In genomic region chr6:144917128-144917527, GRCm38 (mm10) we compare ENCODE assay signal across 10 mouse cellular contexts.
DNase-seq lines count a peak whose midpoint lies in the region; ATAC-seq and TF ChIP-seq lines count a peak whose summit lies in the region.
"Had no signal": no experiment of that assay in that cellular context is flagged by ENCODE, and none has a peak within 500 bp of the region (broad histone marks: within the 10 kb centered on the region; RNA-seq: fewer than 3 reads in every experiment).

No protein-coding gene starts in this region.

- H3K27me3 ChIP-seq in kidney, embryonic 16.5 days (ENCODE audit: insufficient read depth, low read length) = no peaks in the 10 kb centered on the region
- H3K27me3 ChIP-seq in heart, embryonic 13.5 days (replicated peaks) = no peaks in the 10 kb centered on the region
- no peaks in the 10 kb centered on the region for H3K27me3 ChIP-seq in liver, embryonic 15.5 days
- no peaks in the 10 kb centered on the region for H3K27me3 ChIP-seq in stomach, embryonic 14.5 days (ENCODE audit: control insufficient read depth, insufficient read depth, low read length)
- no peaks in the 10 kb centered on the region for H3K27me3 ChIP-seq in limb, embryonic 10.5 days (ENCODE audit: low read depth, poor library complexity, severe bottlenecking)
- H3K27me3 ChIP-seq: forebrain, embryonic 13.5 days had no signal

- no peak overlapping the region for H3K4me3 ChIP-seq in kidney, embryonic 16.5 days (ENCODE audit: low read length)
- H3K4me3 ChIP-seq in heart, embryonic 13.5 days = no peak overlapping the region
- no peak overlapping the region for H3K4me3 ChIP-seq in liver, embryonic 15.5 days (replicated peaks)
- H3K4me3 ChIP-seq in stomach, embryonic 14.5 days (ENCODE audit: low read depth, low read length) = no peak overlapping the region
- no peak overlapping the region for H3K4me3 ChIP-seq in layer of hippocampus, adult 2 months
- no peak overlapping the region for H3K4me3 ChIP-seq in limb, embryonic 10.5 days
- H3K4me3 ChIP-seq: forebrain, embryonic 13.5 days had no signal

- H3K4me1 ChIP-seq in kidney, embryonic 16.5 days (ENCODE audit: insufficient read depth, low read length) = peaks cover 4% of the 10 kb centered on the region; the same call in 1 of the 2 replicates
- peaks cover 20% of the 10 kb centered on the region for H3K4me1 ChIP-seq in heart, embryonic 13.5 days
- H3K4me1 ChIP-seq in liver, embryonic 15.5 days (replicated peaks) = peaks cover 8% of the 10 kb centered on the region
- H3K4me1 ChIP-seq in stomach, embryonic 14.5 days (ENCODE audit: control insufficient read depth, insufficient read depth, low read length) = no peaks in the 10 kb centered on the region
- peaks cover 16% of the 10 kb centered on the region for H3K4me1 ChIP-seq in limb, embryonic 10.5 days
- H3K4me1 ChIP-seq: forebrain, embryonic 13.5 days had no signal

- H3K9ac ChIP-seq in kidney, embryonic 16.5 days (replicated peaks; ENCODE audit: low read length) = no peak overlapping the region
- H3K9ac ChIP-seq in heart, embryonic 13.5 days = no peak overlapping the region
- H3K9ac ChIP-seq in liver, embryonic 15.5 days = no peak overlapping the region
- no peak overlapping the region for H3K9ac ChIP-seq in stomach, embryonic 14.5 days (replicated peaks; ENCODE audit: low read depth, low read length)
- H3K9ac ChIP-seq: forebrain, embryonic 13.5 days had no signal

- no peaks in the 10 kb centered on the region for H3K9me3 ChIP-seq in kidney, embryonic 16.5 days (ENCODE audit: low read length)
- no peaks in the 10 kb centered on the region for H3K9me3 ChIP-seq in heart, embryonic 13.5 days
- H3K9me3 ChIP-seq in liver, embryonic 15.5 days (replicated peaks) = no peaks in the 10 kb centered on the region
- H3K9me3 ChIP-seq in stomach, embryonic 14.5 days (ENCODE audit: control insufficient read depth, low read depth, low read length) = no peaks in the 10 kb centered on the region
- no peaks in the 10 kb centered on the region for H3K9me3 ChIP-seq in limb, embryonic 10.5 days (replicated peaks)
- H3K9me3 ChIP-seq: forebrain, embryonic 13.5 days had no signal

- no peak overlapping the region for H3K27ac ChIP-seq in kidney, embryonic 16.5 days (ENCODE audit: low read length)
- peak overlapping the region; percentile 66; the same call in 1 of the 2 replicates for H3K27ac ChIP-seq in heart, embryonic 13.5 days (replicated peaks)
- no peak overlapping the region for H3K27ac ChIP-seq in liver, embryonic 15.5 days (replicated peaks)
- H3K27ac ChIP-seq in stomach, embryonic 14.5 days (ENCODE audit: low read length) = no peak overlapping the region
- H3K27ac ChIP-seq in layer of hippocampus, adult 2 months = no peak overlapping the region
- H3K27ac ChIP-seq in limb, embryonic 10.5 days = no peak overlapping the region
- H3K27ac ChIP-seq: forebrain, embryonic 13.5 days had no signal

- whole genome bisulfite sequencing in kidney, embryonic 16.5 days = 11% methylated on average over 8 of the region's 8 CpGs
- WGBS in heart, embryonic 13.5 days = 10% methylated on average over 8 of the region's 8 CpGs
- WGBS in liver, embryonic 15.5 days (ENCODE audit: insufficient replicate concordance) = 14% methylated on average over 8 of the region's 8 CpGs
- WGBS in stomach, embryonic 14.5 days = 18% methylated on average over 8 of the region's 8 CpGs
- 52% methylated on average over 8 of the region's 8 CpGs for WGBS in limb, embryonic 10.5 days

- no peak for TF ChIP-seq CTCF in layer of hippocampus, adult 2 months (conservative IDR thresholded peaks at IDR 0.05)

- ATAC-seq in kidney, embryonic 16.5 days (ENCODE audit: low FRiP score, low TSS enrichment) = peak; percentile 79
- ATAC-seq in heart, embryonic 13.5 days (ENCODE audit: extremely low read depth, insufficient number of reproducible peaks, low FRiP score, low TSS enrichment) = peak; percentile 35; the same call in 1 of the 2 replicates
- peak; percentile 40; the same call in 1 of the 2 replicates for ATAC-seq in liver, embryonic 15.5 days (ENCODE audit: insufficient read depth)
- peak; percentile 81 for ATAC-seq in stomach, embryonic 14.5 days (ENCODE audit: insufficient number of reproducible peaks, insufficient read depth, low FRiP score, low read depth)
- ATAC-seq: forebrain, embryonic 13.5 days had no signal

- DNase-seq in kidney, adult 11 months = no peak
- no peak for DNase-seq in layer of hippocampus, adult 2 months (ENCODE audit: low spot score in 2 of 2)
- no peak for DNase-seq in limb, embryonic 10.5 days (ENCODE audit: low spot score)
- DNase-seq in thymus, postnatal 0 days (ENCODE audit: low spot score) = no peak
- DNase-seq: layer of hippocampus, adult 9-11 months had no signal

- no peaks in the 10 kb centered on the region for H3K36me3 ChIP-seq in kidney, embryonic 16.5 days (ENCODE audit: insufficient read depth, low read length)
- no peaks in the 10 kb centered on the region for H3K36me3 ChIP-seq in heart, embryonic 13.5 days
- no peaks in the 10 kb centered on the region for H3K36me3 ChIP-seq in liver, embryonic 15.5 days (replicated peaks)
- no peaks in the 10 kb centered on the region for H3K36me3 ChIP-seq in stomach, embryonic 14.5 days (ENCODE audit: control insufficient read depth, insufficient read depth, low read length)
- H3K36me3 ChIP-seq in limb, embryonic 10.5 days = no peaks in the 10 kb centered on the region

- no peak overlapping the region for H3K4me2 ChIP-seq in kidney, embryonic 16.5 days (replicated peaks; ENCODE audit: low read depth, low read length)
- H3K4me2 ChIP-seq in heart, embryonic 13.5 days = peak overlapping the region; percentile 42
- no peak overlapping the region for H3K4me2 ChIP-seq in liver, embryonic 15.5 days
- no peak overlapping the region for H3K4me2 ChIP-seq in stomach, embryonic 14.5 days (replicated peaks; ENCODE audit: low read depth, low read length)
- H3K4me2 ChIP-seq: forebrain, embryonic 13.5 days had no signal
